Mouse (Mus musculus): ENCODE measurements around the gene Ndufa13. TPM values are rescaled to one million over a fixed set of nuclear protein-coding genes. Genes with fewer than 3 reads are reported as not detected.

The Ndufa13 gene
- polyA plus RNA-seq, 1 experiment from 2014 or later, result 177 TPM

DNA sequence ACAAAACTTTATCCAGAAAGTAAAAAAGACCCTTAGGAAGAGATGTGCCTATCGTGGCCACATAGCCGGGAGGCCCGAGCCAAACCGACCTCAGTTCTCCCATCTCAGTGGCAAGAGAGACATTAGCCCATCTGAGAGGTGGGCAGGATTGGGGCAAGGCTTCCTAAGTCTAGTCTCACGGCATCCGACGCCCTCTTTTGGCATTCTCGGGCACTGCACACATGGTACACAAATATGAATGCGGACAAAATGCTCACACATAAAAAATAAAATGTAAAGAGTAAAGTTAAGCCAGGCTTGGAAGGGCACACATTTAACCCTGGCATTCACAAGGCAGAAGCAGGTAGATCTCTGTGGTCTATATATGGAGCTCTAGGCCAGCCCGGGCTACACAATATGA lies 48.5 kb downstream of the Ndufa13 start:
- DNase-seq (ENCODE audit: low spot score) (no peak), ATAC-seq (no peak)
- no peak overlapping the region for H3K27ac ChIP-seq (ENCODE audit: low read length)
- no peaks in the 10 kb centered on the region for H3K4me1 ChIP-seq (ENCODE audit: insufficient read depth, low read depth, low read length)
- no peaks in the 10 kb centered on the region for H3K27me3 ChIP-seq (replicated peaks; ENCODE audit: insufficient read depth, low read length)
- no peaks in the 10 kb centered on the region for H3K36me3 ChIP-seq (ENCODE audit: insufficient read depth, low read length)
- H3K9me3 ChIP-seq (ENCODE audit: low read length), result no peaks in the 10 kb centered on the region
- WGBS, result 86% methylated on average over 10 of the region's 10 CpGs
- H3K4me3 ChIP-seq (ENCODE audit: low read depth, low read length), result no peak overlapping the region
- H3K4me2 ChIP-seq (replicated peaks; ENCODE audit: low read depth, low read length), result no peak overlapping the region
- TF ChIP-seq CTCF (IDR thresholded peaks at IDR 0.05) (no peak), EP300 (IDR thresholded peaks at IDR 0.05) (no peak)
- H3K9ac ChIP-seq (replicated peaks; ENCODE audit: low read depth), result no peak overlapping the region

DNA sequence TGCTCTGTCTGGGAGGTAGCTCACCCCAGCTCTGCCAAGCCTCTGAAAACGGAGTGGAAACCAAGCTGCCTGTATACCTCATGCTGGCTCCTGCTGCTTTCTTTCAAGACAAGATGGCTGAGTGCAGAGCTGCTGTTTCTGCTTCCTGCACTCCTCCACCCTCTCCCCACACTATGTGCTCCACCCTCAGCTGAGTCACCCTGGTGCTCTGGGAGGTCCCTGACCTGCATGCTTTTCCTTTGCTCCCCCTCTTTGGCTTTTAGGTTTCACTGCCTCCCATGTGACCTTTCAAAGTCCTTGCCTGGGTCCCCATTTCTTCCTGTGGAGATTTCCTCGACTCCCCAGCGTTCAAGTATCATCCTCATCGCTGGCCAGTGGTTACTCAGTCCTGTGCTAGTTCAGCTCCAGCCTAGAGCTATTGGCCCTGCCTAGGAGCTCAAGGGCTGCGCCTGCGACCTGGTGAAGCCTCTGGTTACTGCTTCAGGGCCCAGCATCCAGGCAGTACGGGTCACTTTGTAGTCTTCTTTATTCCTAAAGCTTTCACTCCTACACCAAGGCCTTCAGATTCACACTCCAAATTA lies 51.3 kb downstream of the Ndufa13 start:
- ATAC-seq, result no peak
- peak overlapping the region; percentile 52 for H3K27ac ChIP-seq (ENCODE audit: low read length)
- WGBS, result 61% methylated on average over 7 of the region's 7 CpGs

DNA sequence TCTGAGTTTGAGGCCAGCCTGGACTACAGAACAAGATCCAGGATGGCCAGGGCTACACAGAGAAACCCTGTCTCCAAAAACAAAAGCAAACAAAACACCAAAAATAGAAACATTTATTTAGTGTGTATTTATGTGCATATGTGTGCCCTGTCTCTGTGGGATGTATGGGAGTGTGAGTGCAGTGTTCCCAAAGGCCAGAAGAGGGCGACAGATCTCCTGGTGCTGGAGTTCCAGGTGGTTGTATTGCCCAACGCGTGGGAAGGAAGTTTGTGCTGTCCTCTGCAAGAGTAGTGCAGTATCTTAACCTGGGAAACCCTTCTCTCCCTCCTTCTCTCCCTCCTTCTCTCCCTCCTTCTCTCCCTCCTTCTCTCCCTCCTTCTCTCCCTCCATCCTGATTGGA lies 52.5 kb downstream of the Ndufa13 start:
- DNase-seq (ENCODE audit: low spot score) (no peak), ATAC-seq (no peak)
- Histone ChIP-seq H3K4me2 (replicated peaks; ENCODE audit: low read depth, low read length) (no peak overlapping the region), H3K36me3 (ENCODE audit: insufficient read depth, low read length) (no peaks in the 10 kb centered on the region), H3K27me3 (replicated peaks; ENCODE audit: insufficient read depth, low read length) (no peaks in the 10 kb centered on the region), H3K9me3 (ENCODE audit: low read length) (no peaks in the 10 kb centered on the region), H3K27ac (ENCODE audit: low read length) (no peak overlapping the region), H3K9ac (replicated peaks; ENCODE audit: low read depth) (no peak overlapping the region), H3K4me3 (ENCODE audit: low read depth, low read length) (no peak overlapping the region), H3K4me1 (ENCODE audit: insufficient read depth, low read depth, low read length) (no peaks in the 10 kb centered on the region)
- TF ChIP-seq EP300 (IDR thresholded peaks at IDR 0.05) (no peak), CTCF (IDR thresholded peaks at IDR 0.05) (peak; percentile 63)
- WGBS, result 46% methylated on average over 3 of the region's 3 CpGs

More for the DNA sequence above, 51.3 kb downstream of the Ndufa13 start:
- no peak overlapping the region for H3K9ac ChIP-seq (replicated peaks; ENCODE audit: low read depth)
- no peaks in the 10 kb centered on the region for H3K36me3 ChIP-seq (ENCODE audit: insufficient read depth, low read length)
- TF ChIP-seq CTCF (IDR thresholded peaks at IDR 0.05) (no peak), EP300 (IDR thresholded peaks at IDR 0.05) (no peak)
- H3K4me3 ChIP-seq (ENCODE audit: low read depth, low read length), result no peak overlapping the region
- H3K27me3 ChIP-seq (replicated peaks; ENCODE audit: insufficient read depth, low read length), result no peaks in the 10 kb centered on the region
- no peaks in the 10 kb centered on the region for H3K4me1 ChIP-seq (ENCODE audit: insufficient read depth, low read depth, low read length)
- DNase-seq (ENCODE audit: low spot score), result peak; percentile 32
- no peaks in the 10 kb centered on the region for H3K9me3 ChIP-seq (ENCODE audit: low read length)
- H3K4me2 ChIP-seq (replicated peaks; ENCODE audit: low read depth, low read length), result no peak overlapping the region

DNA sequence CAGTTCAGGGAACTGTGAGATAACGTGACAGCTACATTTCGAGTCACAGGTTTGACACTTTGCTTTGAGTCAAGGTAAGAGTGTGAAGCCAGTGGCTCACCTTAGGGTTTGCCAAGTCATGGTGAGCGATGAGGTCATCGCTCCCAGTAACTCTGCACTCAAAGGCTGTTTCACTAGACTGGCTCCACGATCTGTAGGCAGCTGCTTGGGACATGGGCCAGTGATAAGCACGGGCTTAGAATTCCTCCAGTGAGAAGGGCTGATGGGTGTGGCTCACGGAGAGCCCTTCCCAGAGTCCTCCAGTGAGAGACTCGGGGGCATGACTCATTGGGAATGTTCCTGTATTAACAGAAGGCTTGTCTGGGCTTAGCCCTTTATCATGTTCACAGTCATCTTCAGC lies 53.4 kb downstream of the Ndufa13 start:
- TF ChIP-seq CTCF (IDR thresholded peaks at IDR 0.05), result no peak
- TF ChIP-seq EP300 (IDR thresholded peaks at IDR 0.05), result peak; percentile 98
- H3K4me2 ChIP-seq (replicated peaks; ENCODE audit: low read depth, low read length), result no peak overlapping the region

DNA sequence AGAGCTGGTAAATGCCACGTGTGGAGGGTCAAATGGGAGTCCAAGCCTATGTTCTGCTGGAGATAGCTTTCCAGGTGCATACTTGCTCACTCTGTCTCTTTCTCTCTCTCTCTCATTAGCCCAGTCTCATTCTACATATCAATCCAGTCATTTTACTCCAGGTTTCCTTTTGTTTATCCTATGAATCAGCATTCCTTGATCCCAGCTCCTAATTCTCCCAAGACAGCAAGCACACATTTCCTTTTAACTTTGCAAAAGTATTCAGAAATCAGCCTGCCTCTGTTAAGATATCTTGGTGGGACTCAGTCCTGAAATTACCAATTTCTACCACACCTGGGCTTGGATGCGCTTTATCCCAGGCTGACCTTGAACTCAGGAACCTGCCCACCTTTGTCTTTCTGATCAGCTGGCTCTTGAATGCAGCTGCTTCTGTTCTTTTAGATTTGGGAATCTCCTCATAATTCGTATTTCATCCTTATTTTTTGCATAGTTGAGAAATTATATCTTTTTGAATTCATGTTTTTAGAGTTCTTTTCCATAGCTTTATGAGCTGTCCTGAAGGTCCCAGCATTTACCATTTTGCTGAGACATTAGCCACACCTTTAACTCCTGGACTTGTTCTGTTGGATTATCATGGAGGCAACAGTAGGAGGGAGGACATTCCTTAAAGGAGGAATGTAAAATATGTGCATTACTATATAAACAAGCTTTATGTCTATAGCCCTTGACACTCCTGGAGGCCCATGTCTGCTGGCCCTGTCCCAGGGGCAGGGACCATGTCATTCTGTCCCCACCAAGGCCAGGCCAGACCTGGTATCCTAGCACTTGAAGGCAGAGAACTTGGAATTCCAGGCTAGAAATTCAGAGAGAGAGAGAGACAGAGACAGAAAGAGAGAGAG lies 54.9 kb downstream of the Ndufa13 start:
- WGBS, result 52% methylated on average over 3 of the region's 3 CpGs
- Histone ChIP-seq H3K4me3 (ENCODE audit: low read depth, low read length) (no peak overlapping the region), H3K27me3 (replicated peaks; ENCODE audit: insufficient read depth, low read length) (no peaks in the 10 kb centered on the region), H3K27ac (ENCODE audit: low read length) (peak overlapping the region; percentile 85), H3K36me3 (ENCODE audit: insufficient read depth, low read length) (no peaks in the 10 kb centered on the region), H3K9ac (replicated peaks; ENCODE audit: low read depth) (no peak overlapping the region), H3K9me3 (ENCODE audit: low read length) (no peaks in the 10 kb centered on the region), H3K4me1 (ENCODE audit: insufficient read depth, low read depth, low read length) (no peaks in the 10 kb centered on the region), H3K4me2 (replicated peaks; ENCODE audit: low read depth, low read length) (no peak overlapping the region)
- peak; percentile 68 for ATAC-seq
- DNase-seq (ENCODE audit: low spot score), result peak; percentile 54
- TF ChIP-seq EP300 (IDR thresholded peaks at IDR 0.05) (peak; percentile 97), CTCF (IDR thresholded peaks at IDR 0.05) (no peak)

More for the DNA sequence above, 53.4 kb downstream of the Ndufa13 start:
- 54% methylated on average over 8 of the region's 8 CpGs for WGBS
- Histone ChIP-seq H3K4me1 (ENCODE audit: insufficient read depth, low read depth, low read length) (no peaks in the 10 kb centered on the region), H3K9me3 (ENCODE audit: low read length) (no peaks in the 10 kb centered on the region), H3K36me3 (ENCODE audit: insufficient read depth, low read length) (no peaks in the 10 kb centered on the region), H3K27ac (ENCODE audit: low read length) (peak overlapping the region; percentile 85), H3K4me3 (ENCODE audit: low read depth, low read length) (no peak overlapping the region), H3K27me3 (replicated peaks; ENCODE audit: insufficient read depth, low read length) (no peaks in the 10 kb centered on the region), H3K9ac (replicated peaks; ENCODE audit: low read depth) (no peak overlapping the region)
- peak; percentile 97 for ATAC-seq
- peak; percentile 95 for DNase-seq (ENCODE audit: low spot score)

Other genes starting within 250 kb of the Ndufa13 start
- gene Zfp964, start 248.1 kb downstream of the Ndufa13 start, polyA plus RNA-seq (2015; fragmentation: Nextera tagmentation; extraction: Ambion mirVana), result 0.95 and 1.1 TPM in 2 replicates
- 14.6 and 16.8 TPM in 2 replicates for gene Zfp869, start 191.8 kb downstream of the Ndufa13 start, polyA plus RNA-seq (2015; fragmentation: Nextera tagmentation; extraction: Ambion mirVana)
- 6.6 and 7.1 TPM in 2 replicates for gene Zfp963, start 152.6 kb downstream of the Ndufa13 start, polyA plus RNA-seq (2015; fragmentation: Nextera tagmentation; extraction: Ambion mirVana)
- gene Gm20422, start 127.7 kb downstream of the Ndufa13 start, polyA plus RNA-seq (2015; fragmentation: Nextera tagmentation; extraction: Ambion mirVana), result 0.19 and 0.41 TPM in 2 replicates
- gene Atp13a1, start 111.4 kb downstream of the Ndufa13 start, polyA plus RNA-seq (2015; fragmentation: Nextera tagmentation; extraction: Ambion mirVana), result 21.2 and 21.6 TPM in 2 replicates
- gene Zfp866, start 111.4 kb downstream of the Ndufa13 start, polyA plus RNA-seq (2015; fragmentation: Nextera tagmentation; extraction: Ambion mirVana), result 12.8 and 13.2 TPM in 2 replicates
- gene Gmip, start 93.9 kb downstream of the Ndufa13 start, polyA plus RNA-seq (2015; fragmentation: Nextera tagmentation; extraction: Ambion mirVana), result 8.4 and 8.6 TPM in 2 replicates
- 0.52 and 0.56 TPM in 2 replicates for gene Lpar2, start 80.1 kb downstream of the Ndufa13 start, polyA plus RNA-seq (2015; fragmentation: Nextera tagmentation; extraction: Ambion mirVana)
- gene Pbx4, start 70.1 kb downstream of the Ndufa13 start, polyA plus RNA-seq (2015; fragmentation: Nextera tagmentation; extraction: Ambion mirVana), result 15.9 and 17.0 TPM in 2 replicates
- 0.17 and 0.36 TPM in 2 replicates for gene Cilp2, start 14.9 kb downstream of the Ndufa13 start, polyA plus RNA-seq (2015; fragmentation: Nextera tagmentation; extraction: Ambion mirVana)
- gene Tssk6, start 374 bp downstream of the Ndufa13 start, polyA plus RNA-seq (2015; fragmentation: Nextera tagmentation; extraction: Ambion mirVana), result 1.9 and 2.3 TPM in 2 replicates
- gene Yjefn3, start 154 bp upstream of the Ndufa13 start, polyA plus RNA-seq (2015; fragmentation: Nextera tagmentation; extraction: Ambion mirVana), result 2.1 and 3.4 TPM in 2 replicates
- 40.9 and 41.8 TPM in 2 replicates for gene Gatad2a, start 93.8 kb upstream of the Ndufa13 start, polyA plus RNA-seq (2015; fragmentation: Nextera tagmentation; extraction: Ambion mirVana)
- 37.1 and 37.2 TPM in 2 replicates for gene Mau2, start 140.2 kb upstream of the Ndufa13 start, polyA plus RNA-seq (2015; fragmentation: Nextera tagmentation; extraction: Ambion mirVana)
- gene Sugp1, start 140.3 kb upstream of the Ndufa13 start, polyA plus RNA-seq (2015; fragmentation: Nextera tagmentation; extraction: Ambion mirVana), result 25.4 and 27.3 TPM in 2 replicates
- gene Tm6sf2, start 170.4 kb upstream of the Ndufa13 start, polyA plus RNA-seq (2015; fragmentation: Nextera tagmentation; extraction: Ambion mirVana), result 3.8 and 4.2 TPM in 2 replicates
- not detected in 2 replicates for gene Hapln4, start 180.9 kb upstream of the Ndufa13 start, polyA plus RNA-seq (2015; fragmentation: Nextera tagmentation; extraction: Ambion mirVana)
- 0.05 and 0.06 TPM in 2 replicates for gene Ncan, start 218.3 kb upstream of the Ndufa13 start, polyA plus RNA-seq (2015; fragmentation: Nextera tagmentation; extraction: Ambion mirVana)
- 27.8 and 32.0 TPM in 2 replicates for gene Nr2c2ap, start 228.8 kb upstream of the Ndufa13 start, polyA plus RNA-seq (2015; fragmentation: Nextera tagmentation; extraction: Ambion mirVana)
- gene Rfxank, start 236.6 kb upstream of the Ndufa13 start, polyA plus RNA-seq (2015; fragmentation: Nextera tagmentation; extraction: Ambion mirVana), result 11.9 and 12.7 TPM in 2 replicates
- gene Borcs8, start 236.9 kb upstream of the Ndufa13 start, polyA plus RNA-seq (2015; fragmentation: Nextera tagmentation; extraction: Ambion mirVana), result 33.4 and 34.2 TPM in 2 replicates
- gene Mef2b, start 237.2 kb upstream of the Ndufa13 start, polyA plus RNA-seq (2015; fragmentation: Nextera tagmentation; extraction: Ambion mirVana), result 0.11 and 0.29 TPM in 2 replicates

Data from lung, postnatal 0 days (tissue).